Mouse (Mus musculus): ENCODE results near the gene Rnf144b. TPM values are rescaled to one million over a fixed set of nuclear protein-coding genes. Genes with fewer than 3 reads are reported as not detected.
A peak's percentile ranks its signal among the peaks of the same experiment; 100 is the strongest.

The Rnf144b gene
- 1.3 and 1.6 TPM in 2 replicates for polyA plus RNA-seq (2014; fragmentation: Nextera tagmentation; extraction: Ambion mirVana)

DNA sequence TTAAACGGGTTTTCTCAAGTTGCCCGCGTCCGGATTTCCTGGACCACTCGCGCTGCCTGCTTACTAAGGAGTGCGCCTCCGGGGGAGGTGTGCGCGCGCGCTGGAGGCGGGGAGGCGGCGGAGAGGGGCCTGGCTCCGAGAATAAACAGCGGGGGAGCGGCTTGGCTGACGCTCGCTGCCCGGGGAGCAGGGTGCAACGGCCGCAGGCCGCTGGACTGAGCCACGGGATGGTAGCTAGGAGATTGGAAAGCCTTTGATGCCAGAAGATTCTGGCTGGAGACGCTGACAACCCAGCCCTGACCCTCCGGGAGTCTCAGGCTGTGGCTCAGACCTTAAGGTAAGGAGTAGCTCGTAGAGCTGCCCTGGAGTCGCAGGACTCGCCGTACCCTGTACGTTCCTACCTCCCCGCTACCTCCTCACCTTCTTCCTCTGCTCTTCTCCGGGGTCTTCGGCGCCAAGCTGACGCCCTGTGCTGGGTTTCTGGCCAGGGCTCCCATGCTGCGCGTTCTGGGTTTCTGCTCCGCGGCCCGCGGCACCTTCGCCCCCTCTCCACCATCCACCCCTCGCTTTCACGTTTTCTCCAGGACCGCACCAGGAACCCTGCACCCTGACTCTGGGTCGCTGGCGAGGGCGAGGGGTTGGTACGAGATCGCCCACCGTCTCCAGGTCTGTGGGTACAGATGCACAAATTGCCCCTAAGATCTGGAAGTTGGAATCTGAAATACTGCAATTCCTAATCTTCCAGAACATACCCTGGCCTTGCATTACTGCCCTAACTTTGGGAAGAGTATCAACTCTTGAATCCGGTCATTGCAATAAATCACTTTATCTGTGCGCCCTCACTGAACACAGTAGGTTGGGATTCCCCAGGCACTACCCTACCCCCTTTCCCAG lies at the start of gene Rnf144b:
Gene Rnf144b, plus strand, starts transcription at position 120 of the 894 bp plus-strand sequence.
- no peaks in the 10 kb centered on the region; the same call in 1 of the 2 replicates for H3K27me3 ChIP-seq (ENCODE audit: control insufficient read depth, insufficient read depth, low read length)
- peak within 1 kb of the TSS; percentile 99 for H3K4me2 ChIP-seq (ENCODE audit: low read depth, low read length)
- 0 out of 2 replicates have a peak, but pooled peaks cover 6% of the 10 kb centered on the region for H3K4me1 ChIP-seq (ENCODE audit: control insufficient read depth, insufficient read depth, low read length)
- no peaks in the 10 kb centered on the region for H3K9me3 ChIP-seq (ENCODE audit: control insufficient read depth, low read length)
- WGBS: 1% methylated on average over 55 of the region's 55 CpGs
- no peak within 1 kb of the TSS for H3K27ac ChIP-seq (ENCODE audit: low read depth, low read length)
- H3K36me3 ChIP-seq (ENCODE audit: control insufficient read depth, insufficient read depth, low read length): no peaks in the 10 kb centered on the region
- peak; percentile 51; the same call in 1 of the 2 replicates for ATAC-seq (ENCODE audit: low read depth)
- peak within 1 kb of the TSS; percentile 47 for H3K4me3 ChIP-seq (ENCODE audit: low read depth, low read length)
- H3K9ac ChIP-seq (replicated peaks; ENCODE audit: low read depth, low read length): peak within 1 kb of the TSS; percentile 55

DNA sequence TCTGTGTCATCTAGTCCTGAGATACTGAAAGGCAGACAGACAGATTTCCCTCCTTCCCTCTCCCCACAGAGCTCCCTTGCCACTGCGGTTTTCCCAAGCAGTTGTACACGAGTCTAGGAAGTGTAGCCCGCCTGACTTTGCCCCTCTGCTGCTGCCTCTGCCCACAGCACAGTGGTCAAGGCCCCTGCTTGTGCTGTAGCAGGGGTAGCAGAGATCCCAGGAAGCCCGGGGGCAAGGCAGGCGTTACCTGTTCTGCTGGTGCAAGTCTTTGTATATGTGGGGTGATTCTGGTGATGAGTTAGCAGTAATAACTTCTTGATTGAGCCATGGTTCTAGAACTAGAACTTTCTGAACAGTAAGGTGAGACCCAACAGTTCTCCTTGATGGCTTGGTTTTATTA lies 46.3 kb upstream of the Rnf144b start:
- peaks cover 41% of the 10 kb centered on the region for H3K36me3 ChIP-seq (ENCODE audit: control insufficient read depth, insufficient read depth, low read length)
- no peaks in the 10 kb centered on the region for H3K9me3 ChIP-seq (ENCODE audit: control insufficient read depth, low read length)
- H3K4me1 ChIP-seq (ENCODE audit: control insufficient read depth, insufficient read depth, low read length): no peaks in the 10 kb centered on the region
- no peak overlapping the region for H3K27ac ChIP-seq (ENCODE audit: low read depth, low read length)
- ATAC-seq (ENCODE audit: low read depth): no peak
- no peak overlapping the region for H3K4me2 ChIP-seq (ENCODE audit: low read depth, low read length)
- no peaks in the 10 kb centered on the region for H3K27me3 ChIP-seq (ENCODE audit: control insufficient read depth, insufficient read depth, low read length)
- H3K9ac ChIP-seq (replicated peaks; ENCODE audit: low read depth, low read length): no peak overlapping the region
- 88% methylated on average over 5 of the region's 5 CpGs for WGBS
- no peak overlapping the region for H3K4me3 ChIP-seq (ENCODE audit: low read depth, low read length)

DNA sequence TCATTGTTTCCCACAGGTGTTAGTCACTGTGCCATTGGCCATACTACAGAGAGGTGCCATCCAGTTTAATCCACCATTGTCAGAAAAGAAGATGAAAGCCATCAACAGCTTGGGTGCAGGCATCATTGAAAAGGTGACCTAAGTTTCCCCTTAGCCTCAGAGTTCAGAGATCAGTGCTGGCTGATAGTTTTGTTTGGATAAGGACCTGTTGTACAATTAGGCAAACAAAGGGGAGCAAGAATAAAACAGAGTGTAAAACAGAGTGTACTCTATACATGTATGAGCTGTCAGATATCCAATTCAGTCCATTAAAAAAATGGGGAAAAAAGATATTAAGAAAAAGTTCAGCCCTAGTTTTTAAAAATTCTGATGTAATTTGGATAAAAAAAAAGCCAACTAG lies 45.1 kb upstream of the Rnf144b start:
- Histone ChIP-seq H3K4me1 (ENCODE audit: control insufficient read depth, insufficient read depth, low read length) (no peaks in the 10 kb centered on the region), H3K27ac (ENCODE audit: low read depth, low read length) (no peak overlapping the region), H3K9me3 (ENCODE audit: control insufficient read depth, low read length) (no peaks in the 10 kb centered on the region), H3K36me3 (ENCODE audit: control insufficient read depth, insufficient read depth, low read length) (peaks cover 37% of the 10 kb centered on the region), H3K4me3 (ENCODE audit: low read depth, low read length) (no peak overlapping the region), H3K9ac (replicated peaks; ENCODE audit: low read depth, low read length) (no peak overlapping the region), H3K4me2 (ENCODE audit: low read depth, low read length) (no peak overlapping the region), H3K27me3 (ENCODE audit: control insufficient read depth, insufficient read depth, low read length) (no peaks in the 10 kb centered on the region)
- no peak for ATAC-seq (ENCODE audit: low read depth)

DNA sequence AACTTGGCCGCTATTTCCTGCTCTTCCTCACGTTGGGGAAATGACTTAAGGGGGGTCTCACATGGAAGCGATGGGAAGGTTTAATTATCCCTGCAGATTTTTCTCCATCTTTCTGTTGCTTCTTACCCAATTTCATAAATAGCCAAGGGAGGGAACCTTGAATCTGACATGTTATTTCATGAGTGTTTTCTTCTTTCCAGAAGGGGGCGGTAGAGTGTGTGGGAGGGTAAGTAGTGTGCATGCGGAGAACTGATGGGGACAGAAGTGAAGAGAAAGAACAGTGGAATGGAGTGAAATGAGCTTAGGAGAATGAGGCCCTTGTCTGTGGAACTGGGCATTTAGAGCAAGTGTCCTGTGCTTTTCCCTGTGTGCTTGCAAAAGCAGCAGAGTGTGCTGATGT lies 43.7 kb upstream of the Rnf144b start:
- Histone ChIP-seq H3K9me3 (ENCODE audit: control insufficient read depth, low read length) (no peaks in the 10 kb centered on the region), H3K27me3 (ENCODE audit: control insufficient read depth, insufficient read depth, low read length) (no peaks in the 10 kb centered on the region), H3K36me3 (ENCODE audit: control insufficient read depth, insufficient read depth, low read length) (peaks cover 40% of the 10 kb centered on the region), H3K4me2 (ENCODE audit: low read depth, low read length) (no peak overlapping the region), H3K27ac (ENCODE audit: low read depth, low read length) (no peak overlapping the region), H3K9ac (replicated peaks; ENCODE audit: low read depth, low read length) (no peak overlapping the region), H3K4me3 (ENCODE audit: low read depth, low read length) (no peak overlapping the region), H3K4me1 (ENCODE audit: control insufficient read depth, insufficient read depth, low read length) (no peaks in the 10 kb centered on the region)
- no peak for ATAC-seq (ENCODE audit: low read depth)
- WGBS: 75% methylated on average over 5 of the region's 5 CpGs

DNA sequence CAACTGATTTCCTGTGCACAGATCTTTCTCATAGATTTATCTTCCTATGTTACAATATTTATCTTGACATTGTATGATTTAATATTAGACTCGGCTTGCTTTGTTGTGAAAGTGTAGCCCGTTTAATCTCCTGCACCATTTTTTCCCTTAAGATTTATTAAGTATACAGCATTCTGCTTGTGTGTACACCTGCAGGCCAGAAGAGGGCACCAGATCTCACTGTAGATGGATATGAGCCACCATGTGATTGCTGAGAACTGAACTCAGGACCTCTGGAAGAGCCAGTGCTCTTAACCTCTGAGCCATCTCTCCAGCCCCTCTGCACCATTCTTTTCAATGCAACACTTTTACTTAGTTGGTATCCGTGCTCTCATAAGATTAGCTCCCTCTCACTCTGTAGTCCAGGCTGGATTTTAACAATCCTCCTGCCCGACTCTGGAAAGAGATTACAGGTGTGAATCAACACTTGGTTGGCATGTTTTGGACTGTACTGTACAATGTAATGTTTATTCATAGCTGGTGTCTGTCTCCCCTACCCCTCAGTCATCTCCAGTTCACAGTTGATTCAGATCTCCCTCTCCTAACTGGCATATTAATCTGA lies 41.5 kb upstream of the Rnf144b start:
- 89% methylated on average over 4 of the region's 4 CpGs for WGBS
- no peak overlapping the region for H3K9ac ChIP-seq (replicated peaks; ENCODE audit: low read depth, low read length)
- H3K9me3 ChIP-seq (ENCODE audit: control insufficient read depth, low read length): no peaks in the 10 kb centered on the region
- H3K36me3 ChIP-seq (ENCODE audit: control insufficient read depth, insufficient read depth, low read length): peaks cover 29% of the 10 kb centered on the region
- no peaks in the 10 kb centered on the region for H3K27me3 ChIP-seq (ENCODE audit: control insufficient read depth, insufficient read depth, low read length)
- H3K4me3 ChIP-seq (ENCODE audit: low read depth, low read length): no peak overlapping the region
- no peaks in the 10 kb centered on the region for H3K4me1 ChIP-seq (ENCODE audit: control insufficient read depth, insufficient read depth, low read length)
- no peak overlapping the region for H3K4me2 ChIP-seq (ENCODE audit: low read depth, low read length)
- ATAC-seq (ENCODE audit: low read depth): no peak
- H3K27ac ChIP-seq (ENCODE audit: low read depth, low read length): no peak overlapping the region

DNA sequence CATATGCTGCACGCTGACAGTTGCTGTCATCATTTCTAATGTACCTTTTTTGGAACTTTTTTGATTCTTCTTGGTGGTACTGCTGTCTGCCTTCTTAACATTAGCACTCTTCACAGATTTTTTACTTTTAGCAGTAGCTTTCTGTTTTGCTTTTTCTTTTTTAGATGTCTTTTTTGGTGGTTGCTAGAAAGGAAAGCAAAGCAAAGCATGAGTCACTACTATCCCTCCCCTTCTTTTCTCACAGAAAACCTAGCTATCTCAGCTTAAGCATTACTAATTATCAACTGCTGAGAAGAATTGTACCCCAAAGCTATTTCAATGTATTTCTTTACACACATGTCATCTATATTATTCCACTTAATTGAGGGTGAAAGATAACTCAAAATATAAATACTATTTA lies 34.0 kb upstream of the Rnf144b start:
- Histone ChIP-seq H3K9ac (replicated peaks; ENCODE audit: low read depth, low read length) (no peak overlapping the region), H3K9me3 (ENCODE audit: control insufficient read depth, low read length) (no peaks in the 10 kb centered on the region), H3K36me3 (ENCODE audit: control insufficient read depth, insufficient read depth, low read length) (peaks cover 17% of the 10 kb centered on the region; the same call in 1 of the 2 replicates), H3K4me1 (ENCODE audit: control insufficient read depth, insufficient read depth, low read length) (no peaks in the 10 kb centered on the region), H3K27ac (ENCODE audit: low read depth, low read length) (no peak overlapping the region), H3K27me3 (ENCODE audit: control insufficient read depth, insufficient read depth, low read length) (no peaks in the 10 kb centered on the region), H3K4me2 (ENCODE audit: low read depth, low read length) (no peak overlapping the region), H3K4me3 (ENCODE audit: low read depth, low read length) (no peak overlapping the region)
- 98% methylated on average over 1 of the region's 1 CpGs for WGBS
- no peak for ATAC-seq (ENCODE audit: low read depth)

DNA sequence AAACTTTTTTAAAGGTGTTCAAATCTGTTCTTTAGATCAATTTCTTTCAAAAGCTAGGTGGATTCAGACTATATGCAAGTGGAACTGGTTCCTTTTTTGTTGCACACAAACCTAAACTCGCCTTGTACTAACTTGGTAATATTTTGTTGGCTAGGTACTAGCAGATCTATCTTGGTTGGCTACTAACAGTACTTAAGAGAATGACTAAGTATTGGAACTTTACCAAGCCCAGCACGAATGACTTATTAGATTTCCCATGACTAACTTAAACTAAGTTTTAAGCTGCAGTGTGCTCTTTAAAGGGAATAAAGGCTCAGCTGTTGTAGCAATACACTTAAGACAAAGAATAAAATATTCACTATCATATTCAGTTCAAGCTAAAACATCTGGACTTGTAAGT lies 33.2 kb upstream of the Rnf144b start:
- 93% methylated on average over 2 of the region's 2 CpGs for WGBS

DNA sequence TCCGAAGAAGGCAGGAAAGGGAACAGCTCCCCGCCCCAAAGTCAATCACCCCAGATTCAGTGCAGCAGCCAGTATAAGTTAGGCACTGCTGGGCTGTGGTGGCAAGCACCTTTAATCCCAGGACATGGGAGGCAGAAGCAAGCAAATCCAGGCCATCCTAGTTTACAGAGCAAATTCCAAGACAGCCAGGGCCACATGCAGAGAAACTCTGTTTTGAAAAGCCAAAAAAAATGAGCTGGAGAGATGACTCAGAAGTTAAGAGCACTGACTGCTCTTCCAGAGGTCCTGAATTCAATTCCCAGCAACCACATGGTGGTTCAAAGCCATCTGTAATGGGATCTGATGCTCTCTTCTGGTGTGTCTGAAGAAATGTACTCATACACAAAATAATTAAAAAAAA lies 28.7 kb upstream of the Rnf144b start:
- no peak for ATAC-seq (ENCODE audit: low read depth)
- Histone ChIP-seq H3K36me3 (ENCODE audit: control insufficient read depth, insufficient read depth, low read length) (peaks cover 19% of the 10 kb centered on the region), H3K4me2 (ENCODE audit: low read depth, low read length) (no peak overlapping the region), H3K27me3 (ENCODE audit: control insufficient read depth, insufficient read depth, low read length) (no peaks in the 10 kb centered on the region), H3K9ac (replicated peaks; ENCODE audit: low read depth, low read length) (no peak overlapping the region), H3K4me3 (ENCODE audit: low read depth, low read length) (no peak overlapping the region), H3K9me3 (ENCODE audit: control insufficient read depth, low read length) (no peaks in the 10 kb centered on the region), H3K27ac (ENCODE audit: low read depth, low read length) (no peak overlapping the region), H3K4me1 (ENCODE audit: control insufficient read depth, insufficient read depth, low read length) (no peaks in the 10 kb centered on the region)
- WGBS: 94% methylated on average over 2 of the region's 2 CpGs

More for the DNA sequence above, 33.2 kb upstream of the Rnf144b start:
- no peak overlapping the region for H3K4me2 ChIP-seq (ENCODE audit: low read depth, low read length)
- H3K27me3 ChIP-seq (ENCODE audit: control insufficient read depth, insufficient read depth, low read length): no peaks in the 10 kb centered on the region
- no peak for ATAC-seq (ENCODE audit: low read depth)
- H3K9ac ChIP-seq (replicated peaks; ENCODE audit: low read depth, low read length): no peak overlapping the region
- H3K36me3 ChIP-seq (ENCODE audit: control insufficient read depth, insufficient read depth, low read length): peaks cover 17% of the 10 kb centered on the region; the same call in 1 of the 2 replicates
- no peaks in the 10 kb centered on the region for H3K4me1 ChIP-seq (ENCODE audit: control insufficient read depth, insufficient read depth, low read length)
- H3K4me3 ChIP-seq (ENCODE audit: low read depth, low read length): no peak overlapping the region
- no peak overlapping the region for H3K27ac ChIP-seq (ENCODE audit: low read depth, low read length)
- no peaks in the 10 kb centered on the region for H3K9me3 ChIP-seq (ENCODE audit: control insufficient read depth, low read length)

DNA sequence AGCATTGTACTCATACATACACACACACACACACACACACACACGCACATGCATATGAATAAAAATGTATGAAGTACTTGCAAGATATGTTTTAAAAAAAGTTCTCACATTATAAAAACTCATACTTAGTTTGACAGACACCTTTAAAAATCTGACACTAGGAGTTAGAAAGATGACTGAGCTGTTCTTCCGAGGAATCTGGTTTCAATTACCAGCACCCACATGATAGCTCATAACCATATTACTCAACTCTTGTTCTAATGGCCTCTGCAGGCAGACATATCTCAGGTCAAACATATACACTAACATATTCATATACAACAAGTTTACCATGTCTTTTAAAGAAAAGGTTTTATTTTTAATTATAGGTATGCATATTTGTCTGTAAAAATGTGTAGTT lies 25.9 kb upstream of the Rnf144b start:
- Histone ChIP-seq H3K4me1 (ENCODE audit: control insufficient read depth, insufficient read depth, low read length) (no peaks in the 10 kb centered on the region), H3K9ac (replicated peaks; ENCODE audit: low read depth, low read length) (no peak overlapping the region), H3K4me3 (ENCODE audit: low read depth, low read length) (no peak overlapping the region), H3K27me3 (ENCODE audit: control insufficient read depth, insufficient read depth, low read length) (no peaks in the 10 kb centered on the region), H3K9me3 (ENCODE audit: control insufficient read depth, low read length) (no peaks in the 10 kb centered on the region), H3K36me3 (ENCODE audit: control insufficient read depth, insufficient read depth, low read length) (peaks cover 17% of the 10 kb centered on the region), H3K4me2 (ENCODE audit: low read depth, low read length) (no peak overlapping the region), H3K27ac (ENCODE audit: low read depth, low read length) (no peak overlapping the region)
- no peak for ATAC-seq (ENCODE audit: low read depth)
- WGBS: 93% methylated on average over 2 of the region's 2 CpGs
